Mouse (Mus musculus) forebrain, embryonic 13.5 days (tissue): ENCODE measurements around the gene Cyp2b19. TPM values are rescaled to one million over a fixed set of nuclear protein-coding genes. Genes with fewer than 3 reads are reported as not detected.

ENCODE experiments used
- ATAC-seq: fragments of 200-750 bp; cut with Nextera tagmentation; 2 replicates; pipeline ENCODE4 v1.8.0; 2017
- H3K27ac ChIP-seq: fragments of 300-500 bp; sonication (generic); 2 replicates; pipeline ENCODE4 v1.5.1; 2015; ENCODE audit warnings: inconsistent platforms, mild to moderate bottlenecking, moderate library complexity
- H3K27me3 ChIP-seq: fragments of 300-500 bp; sonication (generic); 2 replicates; pipeline ENCODE4 v1.6.1; 2015; ENCODE audit warnings: mild to moderate bottlenecking, inconsistent platforms
- H3K36me3 ChIP-seq: fragments of 300-500 bp; sonication (generic); 2 replicates; pipeline ENCODE4 v1.6.1; 2015; ENCODE audit warnings: mild to moderate bottlenecking, inconsistent platforms; ENCODE audit not compliant: poor library complexity, severe bottlenecking
- H3K4me1 ChIP-seq: fragments of 300-500 bp; sonication (generic); 2 replicates; pipeline ENCODE4 v1.6.1; 2015; ENCODE audit warnings: inconsistent platforms
- H3K4me2 ChIP-seq: fragments of 300-500 bp; sonication (generic); 2 replicates; pipeline ENCODE4 v1.6.1; 2015; ENCODE audit warnings: inconsistent platforms, mild to moderate bottlenecking, moderate library complexity
- H3K4me3 ChIP-seq: fragments of 300-500 bp; sonication (generic); 2 replicates; pipeline ENCODE4 v1.5.1; 2015; ENCODE audit warnings: mild to moderate bottlenecking, inconsistent platforms
- H3K9ac ChIP-seq: fragments of 300-500 bp; sonication (generic); 2 replicates; pipeline ENCODE4 v1.6.1; 2015; ENCODE audit warnings: mild to moderate bottlenecking, inconsistent platforms
- H3K9me3 ChIP-seq: fragments of 300-500 bp; sonication (generic); replicated peaks from 2 replicates; pipeline ENCODE4 v1.6.1; 2016; ENCODE audit warnings: inconsistent platforms
- WGBS: fragments of 180-500 bp; shearing (Covaris S2); methylation state at CpG from one replicate; pipeline ENCODE4 v1.1.7; 2015; 5-methylcytosine and 5-hydroxymethylcytosine counted together
- polyA plus RNA-seq: library from polyadenylated mRNA; unstranded; fragments of >200 nt; fragmentation: Nextera tagmentation; extraction: Ambion mirVana; gene quantifications from 2 replicates; pipeline ENCODE4 v1.2.1, GENCODE M21; 2015

Cyp2b19 gene
- polyA plus RNA-seq, result 0.15 and 0.18 TPM in 2 replicates

DNA sequence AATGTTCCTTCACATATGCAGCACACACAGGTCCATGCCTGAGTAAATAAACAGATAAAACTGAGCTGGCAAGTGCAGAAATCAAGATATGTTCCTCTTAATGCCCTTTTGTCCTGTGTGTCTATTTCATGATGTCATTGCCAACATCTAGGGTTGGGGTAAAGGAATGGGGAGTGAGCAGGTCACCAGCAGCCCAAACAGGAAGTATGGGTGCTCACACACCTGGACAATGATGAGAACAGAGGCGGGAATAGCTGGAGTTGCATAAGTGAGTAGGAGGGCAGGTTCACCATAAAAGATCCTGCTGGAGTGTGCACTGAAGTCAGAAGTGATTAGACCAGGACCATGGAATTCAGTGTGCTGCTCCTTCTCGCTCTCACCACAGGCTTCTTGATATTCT lies at the start of gene Cyp2b19:
Gene Cyp2b19 (plus strand): TSS at position 301 of the 400 bp plus-strand sequence.
- no peaks in the 10 kb centered on the region; the same call in 1 of the 2 replicates for H3K9me3 ChIP-seq
- H3K4me3 ChIP-seq, result no peak within 1 kb of the TSS
- H3K27ac ChIP-seq, result no peak within 1 kb of the TSS
- no peak within 1 kb of the TSS for H3K4me2 ChIP-seq
- H3K36me3 ChIP-seq, result no peaks in the 10 kb centered on the region
- H3K9ac ChIP-seq, result no peak within 1 kb of the TSS
- H3K27me3 ChIP-seq, result no peaks in the 10 kb centered on the region
- WGBS, result 84% methylated on average over 2 of the region's 2 CpGs
- H3K4me1 ChIP-seq, result no peaks in the 10 kb centered on the region
- ATAC-seq, result no peak

DNA sequence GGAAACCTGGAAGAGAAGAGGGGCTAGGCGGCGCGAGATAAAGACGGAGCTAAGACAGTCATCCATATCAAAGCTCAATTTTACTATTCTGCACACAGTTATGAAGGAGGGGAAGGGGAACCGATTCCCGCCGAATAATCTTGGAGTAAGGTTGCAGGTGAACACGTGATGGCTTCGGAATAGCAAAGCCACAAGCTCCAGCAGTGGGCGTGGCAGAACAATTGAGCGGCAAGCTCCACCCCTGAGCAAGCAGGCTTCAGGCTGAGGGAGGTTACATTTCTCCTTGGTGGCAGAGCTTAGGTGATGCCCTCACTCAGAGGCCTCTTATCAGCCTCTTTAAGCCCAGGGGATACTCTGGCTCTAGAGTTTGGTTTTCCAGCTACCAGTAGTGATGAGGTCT lies 45.9 kb upstream of the Cyp2b19 start:
- Histone ChIP-seq H3K27me3 (no peaks in the 10 kb centered on the region), H3K9me3 (peaks cover 6% of the 10 kb centered on the region), H3K9ac (no peak overlapping the region), H3K4me3 (no peak overlapping the region), H3K36me3 (no peaks in the 10 kb centered on the region), H3K4me2 (no peak overlapping the region), H3K4me1 (no peaks in the 10 kb centered on the region), H3K27ac (no peak overlapping the region)
- WGBS, result 91% methylated on average over 11 of the region's 11 CpGs
- no peak for ATAC-seq

DNA sequence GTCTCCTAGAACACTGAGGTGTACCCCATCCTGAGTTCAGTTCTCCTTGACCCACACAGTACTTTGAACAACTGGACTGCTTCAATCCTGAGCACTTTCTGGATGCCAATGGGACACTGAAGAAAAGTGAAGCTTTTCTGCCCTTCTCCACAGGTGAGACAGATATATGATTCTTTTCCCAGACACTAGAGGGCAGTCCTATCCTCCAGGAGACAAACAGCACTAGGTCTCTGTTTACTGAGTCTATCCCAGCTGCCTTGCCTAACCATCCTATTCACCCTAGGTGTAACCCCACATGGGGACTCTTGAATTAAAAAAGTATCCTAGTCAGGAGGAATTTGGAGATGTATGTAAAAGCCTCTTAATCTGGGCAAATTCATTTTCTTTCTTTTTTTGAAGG lies 18.0 kb upstream of the Cyp2b19 start:
- Histone ChIP-seq H3K4me2 (no peak overlapping the region), H3K9ac (no peak overlapping the region)
- ATAC-seq, result no peak

DNA sequence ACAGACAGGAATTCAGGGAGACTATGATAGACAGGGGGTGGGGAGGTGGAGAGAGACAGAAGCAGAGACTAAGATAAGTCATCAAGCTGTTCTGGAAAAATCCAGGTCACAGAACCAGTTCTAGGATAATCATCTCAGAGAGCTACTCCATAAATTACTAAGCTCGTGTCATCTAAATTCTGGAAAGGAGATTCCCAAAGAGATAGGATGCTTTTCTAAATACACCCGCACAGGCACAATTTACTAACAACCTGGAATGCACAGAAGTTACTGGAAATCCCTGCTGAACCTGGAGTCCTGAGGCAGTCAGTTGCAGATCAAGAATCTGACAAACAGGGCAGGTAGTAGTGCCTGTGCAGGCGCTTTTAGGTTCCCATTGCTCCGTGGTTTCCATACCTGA lies 13.0 kb upstream of the Cyp2b19 start:
- ATAC-seq, result no peak
- 86% methylated on average over 4 of the region's 4 CpGs for WGBS

More for the DNA sequence above, 18.0 kb upstream of the Cyp2b19 start:
- H3K4me1 ChIP-seq, result no peaks in the 10 kb centered on the region
- no peaks in the 10 kb centered on the region for H3K27me3 ChIP-seq
- H3K9me3 ChIP-seq, result peaks cover 2% of the 10 kb centered on the region; the same call in 1 of the 2 replicates
- no peak overlapping the region for H3K27ac ChIP-seq
- H3K4me3 ChIP-seq, result no peak overlapping the region
- H3K36me3 ChIP-seq, result no peaks in the 10 kb centered on the region

DNA sequence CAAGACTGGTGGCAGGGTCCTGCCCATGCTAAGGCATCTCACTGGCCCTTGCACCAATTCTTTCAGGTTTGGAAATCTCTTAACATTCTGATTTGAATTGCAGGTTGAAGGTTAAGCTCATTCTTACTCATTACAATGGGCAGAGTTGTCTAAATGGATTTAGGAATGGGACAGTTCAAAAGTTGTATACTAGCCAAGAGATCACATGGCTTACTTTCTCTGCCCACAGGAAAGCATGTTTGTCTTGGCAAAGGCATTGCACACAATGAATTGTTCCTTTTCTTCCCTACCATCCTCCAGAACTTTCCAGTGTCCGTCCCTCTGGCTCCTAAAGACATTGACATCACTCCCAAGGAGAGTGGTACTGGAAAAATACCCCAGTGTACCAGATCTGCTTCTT lies 11.5 kb upstream of the Cyp2b19 start:
- Histone ChIP-seq H3K4me1 (no peaks in the 10 kb centered on the region), H3K27me3 (no peaks in the 10 kb centered on the region), H3K4me2 (no peak overlapping the region), H3K4me3 (no peak overlapping the region), H3K27ac (no peak overlapping the region), H3K9me3 (peaks cover 2% of the 10 kb centered on the region; the same call in 1 of the 2 replicates), H3K9ac (no peak overlapping the region), H3K36me3 (no peaks in the 10 kb centered on the region)
- no peak for ATAC-seq
- 70% methylated on average over 1 of the region's 1 CpGs for WGBS

More for the DNA sequence above, 13.0 kb upstream of the Cyp2b19 start:
- Histone ChIP-seq H3K4me1 (no peaks in the 10 kb centered on the region), H3K36me3 (no peaks in the 10 kb centered on the region), H3K9me3 (peaks cover 2% of the 10 kb centered on the region; the same call in 1 of the 2 replicates), H3K4me3 (no peak overlapping the region), H3K9ac (no peak overlapping the region), H3K4me2 (no peak overlapping the region), H3K27ac (no peak overlapping the region), H3K27me3 (no peaks in the 10 kb centered on the region)

DNA sequence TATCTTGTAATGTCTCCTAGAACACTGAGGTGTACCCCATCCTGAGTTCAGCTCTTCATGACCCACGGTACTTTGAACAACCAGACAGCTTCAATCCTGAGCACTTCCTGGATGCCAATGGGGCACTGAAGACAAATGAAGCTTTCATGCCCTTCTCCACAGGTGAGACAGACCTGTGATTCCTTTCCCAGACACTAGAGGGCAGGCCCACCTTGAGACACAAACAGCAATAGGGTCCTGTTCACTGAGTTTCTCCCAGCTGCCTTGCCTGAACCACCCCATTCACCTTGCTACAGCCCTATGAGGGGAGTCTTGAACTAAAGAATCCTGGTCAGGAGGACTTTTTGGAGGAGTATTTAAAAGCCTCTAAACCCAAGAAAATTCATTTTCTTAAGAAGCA lies 10.1 kb downstream of the Cyp2b19 start:
- no peak for ATAC-seq
- Histone ChIP-seq H3K27me3 (no peaks in the 10 kb centered on the region), H3K4me2 (no peak overlapping the region), H3K36me3 (no peaks in the 10 kb centered on the region), H3K4me3 (no peak overlapping the region), H3K4me1 (no peaks in the 10 kb centered on the region), H3K9ac (no peak overlapping the region), H3K27ac (no peak overlapping the region), H3K9me3 (0 out of 2 replicates have a peak, but pooled peaks cover 8% of the 10 kb centered on the region)
- 73% methylated on average over 1 of the region's 1 CpGs for WGBS

DNA sequence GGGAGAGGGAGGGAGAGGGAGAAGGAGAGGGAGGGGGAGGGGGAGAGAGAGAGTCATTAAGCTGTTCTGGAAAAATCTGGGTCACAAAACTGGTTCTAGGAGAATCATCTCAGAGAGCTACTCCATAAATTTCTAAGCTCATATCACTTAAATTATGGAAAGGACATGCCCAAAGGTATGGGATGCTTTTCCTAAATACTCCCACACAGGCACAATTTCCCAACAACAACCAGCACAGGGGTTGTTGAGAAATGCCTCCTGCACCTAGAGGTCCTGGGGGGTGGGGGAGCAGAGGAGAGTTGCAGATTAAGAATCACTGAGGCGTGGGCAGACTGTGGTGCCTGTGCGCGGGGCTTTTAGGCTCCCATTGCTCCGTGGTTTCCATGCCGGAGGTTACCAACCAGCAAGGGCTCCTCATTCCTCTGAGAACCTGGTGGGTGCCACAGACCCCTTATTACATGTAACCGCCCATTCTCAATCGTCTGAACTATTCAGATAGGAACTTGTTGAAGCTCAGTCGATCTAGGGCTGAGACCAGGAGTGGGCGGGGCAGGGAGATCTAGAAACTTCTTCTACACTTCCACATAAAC lies 13.0 kb downstream of the Cyp2b19 start:
- ATAC-seq, result no peak
- H3K36me3 ChIP-seq, result no peaks in the 10 kb centered on the region
- H3K27me3 ChIP-seq, result no peaks in the 10 kb centered on the region
- no peak overlapping the region for H3K9ac ChIP-seq
- 76% methylated on average over 9 of the region's 9 CpGs for WGBS
- no peak overlapping the region for H3K4me2 ChIP-seq
- no peak overlapping the region for H3K27ac ChIP-seq
- no peak overlapping the region for H3K4me3 ChIP-seq
- 0 out of 2 replicates have a peak, but pooled peaks cover 3% of the 10 kb centered on the region for H3K9me3 ChIP-seq
- no peaks in the 10 kb centered on the region for H3K4me1 ChIP-seq

DNA sequence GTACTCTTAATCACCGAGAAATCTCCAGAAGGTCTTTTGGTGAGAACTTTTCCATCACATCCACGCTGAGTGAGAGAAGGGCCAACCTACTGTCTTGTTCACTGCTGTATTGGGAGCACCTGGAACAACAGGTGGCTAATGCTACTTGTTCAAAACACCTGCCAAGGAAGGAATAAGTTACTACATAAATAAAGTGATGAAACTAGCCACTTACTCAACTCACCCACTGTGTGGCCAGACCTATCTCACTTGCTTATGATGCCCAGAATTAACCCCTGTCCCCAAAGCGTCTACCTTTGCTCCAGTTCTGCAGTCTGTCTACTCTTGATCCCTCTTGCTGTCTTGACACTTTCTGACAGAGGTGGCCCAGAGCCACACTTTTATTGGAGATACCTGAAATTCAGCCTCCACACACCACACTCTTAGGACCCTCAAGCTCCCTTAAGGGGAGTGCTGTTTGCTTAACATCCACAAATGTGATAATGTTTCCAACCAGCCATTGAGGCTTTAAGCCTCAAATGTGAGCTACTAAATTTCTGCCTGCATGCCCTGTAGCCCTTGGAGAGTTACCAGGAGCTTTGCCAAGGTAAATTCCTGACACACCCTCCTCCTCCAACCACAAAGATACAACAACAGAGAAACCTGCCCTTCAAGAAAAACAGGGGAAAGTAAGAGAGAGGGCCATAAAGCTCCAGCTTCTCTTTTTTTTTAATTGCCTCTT lies 16.1 kb downstream of the Cyp2b19 start:
- H3K36me3 ChIP-seq, result no peaks in the 10 kb centered on the region
- ATAC-seq, result no peak

DNA sequence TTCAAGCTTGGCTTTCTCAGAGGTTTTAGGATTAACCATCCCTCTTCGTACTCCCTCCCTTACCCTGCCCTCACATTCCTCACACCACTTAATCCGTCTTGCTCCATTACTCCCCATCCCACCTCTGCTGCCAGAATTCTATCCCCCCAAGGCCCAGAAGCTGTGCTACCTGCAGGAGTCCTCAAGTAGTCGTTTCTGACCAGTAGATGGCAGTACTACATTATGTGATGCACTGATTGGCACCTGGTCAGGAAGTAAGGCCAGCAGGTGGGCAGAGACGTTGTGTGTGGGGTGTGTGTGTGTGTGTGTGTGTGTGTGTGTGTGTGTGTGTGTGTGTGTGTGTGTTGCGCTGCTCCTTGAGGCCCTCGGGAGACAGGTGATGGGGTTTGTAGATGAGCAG lies 18.9 kb downstream of the Cyp2b19 start:
- Histone ChIP-seq H3K4me3 (no peak overlapping the region), H3K9ac (no peak overlapping the region), H3K4me2 (no peak overlapping the region), H3K9me3 (no peaks in the 10 kb centered on the region), H3K27ac (no peak overlapping the region), H3K36me3 (no peaks in the 10 kb centered on the region), H3K4me1 (0 out of 2 replicates have a peak, but pooled peaks cover under 1% of the 10 kb centered on the region), H3K27me3 (no peaks in the 10 kb centered on the region)
- 12% methylated on average over 5 of the region's 6 CpGs for WGBS
- ATAC-seq, result no peak

More for the DNA sequence above, 16.1 kb downstream of the Cyp2b19 start:
- Histone ChIP-seq H3K9ac (no peak overlapping the region), H3K27me3 (no peaks in the 10 kb centered on the region), H3K27ac (no peak overlapping the region), H3K4me2 (no peak overlapping the region), H3K9me3 (no peaks in the 10 kb centered on the region), H3K4me3 (no peak overlapping the region), H3K4me1 (no peaks in the 10 kb centered on the region)
- 77% methylated on average over 3 of the region's 3 CpGs for WGBS

DNA sequence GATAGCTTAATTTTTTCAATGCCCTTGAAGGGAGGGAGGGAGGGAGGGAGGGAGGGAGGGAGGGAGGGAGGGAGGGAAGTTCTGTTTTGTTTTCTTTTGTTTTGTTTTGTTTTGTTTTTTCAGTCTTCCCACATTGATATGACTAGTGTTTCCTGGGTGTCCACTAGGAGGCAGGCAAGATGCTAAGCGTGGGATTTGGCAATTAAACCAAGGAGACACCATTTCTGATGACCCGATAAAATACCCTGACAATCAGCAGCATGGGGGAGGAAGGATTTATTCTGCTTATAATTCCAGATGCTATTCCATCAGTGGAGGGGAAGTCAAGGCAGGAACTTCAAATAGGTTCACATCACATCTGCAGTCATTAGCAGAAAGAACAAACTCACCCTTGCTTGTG lies 20.9 kb downstream of the Cyp2b19 start:
- Histone ChIP-seq H3K9ac (no peak overlapping the region), H3K27ac (no peak overlapping the region), H3K27me3 (no peaks in the 10 kb centered on the region), H3K36me3 (no peaks in the 10 kb centered on the region), H3K4me2 (no peak overlapping the region), H3K4me3 (no peak overlapping the region), H3K4me1 (0 out of 2 replicates have a peak, but pooled peaks cover 6% of the 10 kb centered on the region), H3K9me3 (no peaks in the 10 kb centered on the region)
- WGBS, result 44% methylated on average over 2 of the region's 2 CpGs
- no peak for ATAC-seq

DNA sequence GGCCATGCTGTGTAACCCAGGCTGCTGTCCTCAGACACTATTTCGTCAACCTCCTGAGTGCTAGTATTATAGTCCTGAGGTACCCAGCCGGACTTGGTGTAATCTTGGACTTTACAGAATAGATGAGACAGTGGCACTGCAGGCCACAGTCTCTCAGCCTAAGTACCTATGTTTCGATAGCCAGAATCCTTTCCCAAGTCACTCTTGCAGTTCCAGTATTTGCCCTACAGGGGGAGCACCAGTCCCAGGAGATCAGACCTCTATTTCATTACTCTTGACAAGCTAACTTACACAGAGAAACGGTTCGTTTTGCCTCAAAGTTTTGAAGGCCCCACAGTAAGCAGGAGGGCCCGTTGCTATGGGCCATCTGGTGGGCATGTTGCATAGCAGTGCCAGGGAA lies 21.5 kb downstream of the Cyp2b19 start:
- Histone ChIP-seq H3K27ac (no peak overlapping the region), H3K4me3 (no peak overlapping the region), H3K27me3 (no peaks in the 10 kb centered on the region), H3K36me3 (no peaks in the 10 kb centered on the region), H3K9ac (no peak overlapping the region), H3K9me3 (no peaks in the 10 kb centered on the region), H3K4me2 (no peak overlapping the region), H3K4me1 (0 out of 2 replicates have a peak, but pooled peaks cover 6% of the 10 kb centered on the region)
- ATAC-seq, result no peak
- WGBS, result 31% methylated on average over 6 of the region's 6 CpGs

DNA sequence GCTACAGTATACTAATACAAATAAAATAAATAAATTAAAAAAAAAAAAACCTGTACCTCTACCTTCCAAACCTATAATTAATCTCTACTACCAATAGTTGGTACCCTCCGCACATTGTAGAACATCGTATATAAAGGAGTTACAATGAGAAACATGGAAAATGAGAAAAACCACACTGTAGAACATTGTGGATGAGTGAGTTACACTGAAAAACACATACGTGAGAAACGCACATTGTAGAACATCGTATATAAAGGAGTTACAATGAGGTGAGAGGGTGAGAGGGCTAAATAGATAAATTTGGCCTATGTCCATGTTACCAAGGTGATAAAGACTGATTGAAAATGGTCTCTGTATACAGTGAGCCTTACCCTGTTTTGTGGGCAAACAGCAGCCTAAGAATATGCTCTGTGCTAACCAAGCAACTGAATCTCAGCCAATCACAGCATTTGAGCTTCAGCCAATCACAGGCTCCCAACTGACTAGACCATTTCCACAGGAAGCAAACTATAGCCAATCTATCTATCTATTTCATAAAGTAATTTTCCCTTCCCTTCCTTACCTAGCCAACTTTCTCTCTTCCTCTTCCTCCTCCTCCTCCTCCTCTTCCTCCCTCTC lies 23.0 kb downstream of the Cyp2b19 start:
- Histone ChIP-seq H3K27me3 (no peaks in the 10 kb centered on the region), H3K9ac (no peak overlapping the region), H3K27ac (no peak overlapping the region), H3K4me2 (no peak overlapping the region; the same call in 1 of the 2 replicates), H3K4me1 (0 out of 2 replicates have a peak, but pooled peaks cover 6% of the 10 kb centered on the region), H3K4me3 (no peak overlapping the region), H3K36me3 (no peaks in the 10 kb centered on the region), H3K9me3 (no peaks in the 10 kb centered on the region)
- ATAC-seq, result peak; percentile 64
- WGBS, result 71% methylated on average over 5 of the region's 5 CpGs
